Mouse (Mus musculus): ENCODE measurements at regions not wholly inside any gene's neighbourhood (a gene's known extent, or its start where the extent isn't known, plus 50 kb on each side); places are given as distances from the start of the nearest gene placed in this dataset.

DNA sequence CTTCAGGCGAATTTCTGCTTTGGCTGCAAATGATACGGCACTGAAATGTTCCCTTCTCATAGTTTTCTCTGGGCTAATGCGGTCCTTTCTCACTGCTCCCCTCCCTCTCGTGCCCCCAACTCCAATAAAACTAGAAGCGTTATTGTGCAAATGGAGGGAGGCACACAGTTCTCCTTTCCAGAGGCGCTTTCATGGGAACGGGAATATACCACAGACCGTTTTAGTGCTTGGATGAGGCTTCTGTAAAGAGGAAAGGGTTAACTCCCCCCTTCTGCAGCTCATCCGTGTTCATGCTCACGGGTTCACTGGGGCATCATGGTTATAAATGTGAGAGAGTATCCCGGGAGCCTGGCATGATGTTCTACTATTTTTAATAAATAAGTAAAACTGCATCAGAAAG, 231.2 kb downstream of the Ttll7 start:
- TF ChIP-seq CTCF (IDR thresholded peaks at IDR 0.05; ENCODE audit: low read depth) = no peak
- no peak overlapping the region for H3K9ac ChIP-seq
- no peaks in the 10 kb centered on the region for H3K27me3 ChIP-seq (ENCODE audit: insufficient read depth, low read length)
- H3K27ac ChIP-seq (ENCODE audit: low read depth) = no peak overlapping the region
- no peaks in the 10 kb centered on the region for H3K4me1 ChIP-seq (ENCODE audit: insufficient read depth)
- 67% methylated on average over 11 of the region's 11 CpGs for WGBS
- H3K36me3 ChIP-seq (ENCODE audit: insufficient read depth) = no peaks in the 10 kb centered on the region
- H3K9me3 ChIP-seq (ENCODE audit: low read depth, low read length) = no peaks in the 10 kb centered on the region
- ATAC-seq (ENCODE audit: insufficient read depth) (no peak), DNase-seq (no peak)
- no peak overlapping the region for H3K4me2 ChIP-seq
- H3K4me3 ChIP-seq (ENCODE audit: low read depth, low read length) = no peak overlapping the region

DNA sequence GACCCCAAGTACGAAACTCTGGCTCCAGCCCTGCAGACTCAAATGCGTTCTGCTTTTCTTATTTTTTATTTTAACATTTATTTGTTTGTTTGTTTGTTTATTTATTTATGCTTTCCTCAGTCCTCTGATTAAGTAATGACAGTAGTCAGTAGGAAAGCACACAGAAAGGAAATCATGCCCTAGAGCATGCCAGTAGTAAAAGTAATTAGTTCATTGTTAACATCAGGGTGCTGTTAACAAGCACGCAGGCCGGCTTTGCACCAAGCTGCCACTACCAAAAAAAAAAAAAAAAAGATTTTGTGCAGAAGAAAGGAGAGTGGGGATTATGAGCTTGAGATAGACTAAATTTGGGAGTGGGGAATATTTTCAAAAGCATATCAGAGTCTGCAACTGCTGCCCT, 231.7 kb downstream of the Ttll7 start:
- no peak overlapping the region for H3K9ac ChIP-seq
- no peak for ATAC-seq (ENCODE audit: insufficient read depth)
- no peak overlapping the region for H3K27ac ChIP-seq (ENCODE audit: low read depth)
- no peak for TF ChIP-seq CTCF (IDR thresholded peaks at IDR 0.05; ENCODE audit: low read depth)
- H3K4me2 ChIP-seq = no peak overlapping the region
- H3K36me3 ChIP-seq (ENCODE audit: insufficient read depth) = no peaks in the 10 kb centered on the region
- H3K4me1 ChIP-seq (ENCODE audit: insufficient read depth) = no peaks in the 10 kb centered on the region
- DNase-seq = no peak
- H3K9me3 ChIP-seq (ENCODE audit: low read depth, low read length) = no peaks in the 10 kb centered on the region
- no peak overlapping the region for H3K4me3 ChIP-seq (ENCODE audit: low read depth, low read length)
- H3K27me3 ChIP-seq (ENCODE audit: insufficient read depth, low read length) = no peaks in the 10 kb centered on the region
- 82% methylated on average over 4 of the region's 4 CpGs for WGBS

DNA sequence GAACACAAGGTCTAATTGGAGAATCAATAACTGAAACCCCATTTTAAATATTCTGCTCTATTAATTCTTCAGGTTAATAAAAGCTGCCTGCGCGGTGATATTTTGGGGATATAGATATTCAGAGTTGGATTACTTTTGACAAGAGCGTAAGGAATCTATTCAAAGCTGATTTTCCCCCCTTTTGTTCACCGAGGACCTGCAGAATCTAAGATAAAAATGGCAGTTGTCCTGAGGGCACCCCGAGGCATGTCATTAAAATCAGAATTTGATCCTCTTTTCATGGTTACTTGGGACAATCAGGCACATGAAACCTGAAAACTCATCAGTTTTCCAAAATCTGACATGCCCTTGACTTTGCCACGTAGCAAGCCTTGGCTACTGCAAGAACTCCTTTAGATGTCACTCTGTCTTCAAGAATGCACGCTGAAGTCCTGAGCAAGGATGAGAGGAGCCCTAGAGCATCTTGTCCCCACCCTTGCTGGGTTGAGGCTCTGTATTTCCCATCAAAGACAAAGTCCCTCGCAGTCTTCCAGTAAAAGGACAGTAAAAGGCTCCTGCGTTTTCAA, 232.5 kb downstream of the Ttll7 start:
- Histone ChIP-seq H3K4me3 (ENCODE audit: low read depth, low read length) (no peak overlapping the region), H3K36me3 (ENCODE audit: insufficient read depth) (no peaks in the 10 kb centered on the region), H3K4me2 (no peak overlapping the region), H3K9ac (no peak overlapping the region), H3K9me3 (ENCODE audit: low read depth, low read length) (no peaks in the 10 kb centered on the region), H3K4me1 (ENCODE audit: insufficient read depth) (no peaks in the 10 kb centered on the region), H3K27ac (ENCODE audit: low read depth) (no peak overlapping the region), H3K27me3 (ENCODE audit: insufficient read depth, low read length) (no peaks in the 10 kb centered on the region)
- no peak for TF ChIP-seq CTCF (IDR thresholded peaks at IDR 0.05; ENCODE audit: low read depth)
- ATAC-seq (ENCODE audit: insufficient read depth) = no peak
- no peak for DNase-seq
- 75% methylated on average over 9 of the region's 9 CpGs for WGBS

DNA sequence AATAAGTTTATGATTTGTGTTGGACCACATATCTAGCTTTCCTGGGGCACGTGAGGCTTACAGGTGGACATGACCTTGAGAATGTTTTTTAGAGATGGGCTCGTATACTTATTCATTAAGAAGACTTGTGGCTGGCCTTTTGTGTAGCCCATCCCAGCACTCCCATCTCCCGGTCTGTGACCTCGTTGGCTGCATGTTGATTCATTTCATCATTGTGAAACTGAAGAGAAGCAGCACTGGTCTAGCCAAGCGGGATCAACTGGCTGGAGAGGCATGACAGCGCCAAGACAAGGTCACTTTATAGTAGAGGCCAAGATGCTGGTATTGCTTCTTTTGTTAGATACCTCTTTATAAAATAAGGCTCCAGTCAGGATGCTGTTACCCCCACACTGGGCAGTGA, 236.0 kb downstream of the Ttll7 start:
- Histone ChIP-seq H3K4me2 (no peak overlapping the region), H3K27me3 (ENCODE audit: insufficient read depth, low read length) (no peaks in the 10 kb centered on the region), H3K36me3 (ENCODE audit: insufficient read depth) (no peaks in the 10 kb centered on the region), H3K9me3 (ENCODE audit: low read depth, low read length) (no peaks in the 10 kb centered on the region), H3K9ac (no peak overlapping the region), H3K4me3 (ENCODE audit: low read depth, low read length) (no peak overlapping the region), H3K4me1 (ENCODE audit: insufficient read depth) (no peaks in the 10 kb centered on the region), H3K27ac (ENCODE audit: low read depth) (no peak overlapping the region)
- DNase-seq (no peak), ATAC-seq (ENCODE audit: insufficient read depth) (no peak)
- 70% methylated on average over 6 of the region's 6 CpGs for WGBS
- TF ChIP-seq CTCF (IDR thresholded peaks at IDR 0.05; ENCODE audit: low read depth) = no peak

DNA sequence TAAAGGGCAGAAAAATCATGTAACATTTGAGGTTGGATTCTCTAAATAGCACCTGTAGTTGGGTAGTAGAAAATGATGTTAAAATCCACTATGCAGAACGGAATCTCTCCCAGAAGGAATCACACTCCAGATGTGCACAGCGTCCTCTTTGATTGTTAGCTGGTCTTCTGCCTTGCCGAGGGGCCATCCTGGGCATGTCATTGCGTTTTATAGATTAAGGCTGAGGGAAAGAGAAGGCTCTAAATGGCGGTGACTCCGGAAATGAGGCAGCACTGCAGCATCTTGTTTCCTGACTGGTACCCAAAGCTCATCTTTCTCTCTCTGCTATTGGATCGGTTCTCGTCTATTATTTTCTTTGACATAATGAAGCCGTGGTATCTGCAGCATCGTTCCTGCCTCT, 237.5 kb downstream of the Ttll7 start:
- WGBS = 63% methylated on average over 10 of the region's 10 CpGs

DNA sequence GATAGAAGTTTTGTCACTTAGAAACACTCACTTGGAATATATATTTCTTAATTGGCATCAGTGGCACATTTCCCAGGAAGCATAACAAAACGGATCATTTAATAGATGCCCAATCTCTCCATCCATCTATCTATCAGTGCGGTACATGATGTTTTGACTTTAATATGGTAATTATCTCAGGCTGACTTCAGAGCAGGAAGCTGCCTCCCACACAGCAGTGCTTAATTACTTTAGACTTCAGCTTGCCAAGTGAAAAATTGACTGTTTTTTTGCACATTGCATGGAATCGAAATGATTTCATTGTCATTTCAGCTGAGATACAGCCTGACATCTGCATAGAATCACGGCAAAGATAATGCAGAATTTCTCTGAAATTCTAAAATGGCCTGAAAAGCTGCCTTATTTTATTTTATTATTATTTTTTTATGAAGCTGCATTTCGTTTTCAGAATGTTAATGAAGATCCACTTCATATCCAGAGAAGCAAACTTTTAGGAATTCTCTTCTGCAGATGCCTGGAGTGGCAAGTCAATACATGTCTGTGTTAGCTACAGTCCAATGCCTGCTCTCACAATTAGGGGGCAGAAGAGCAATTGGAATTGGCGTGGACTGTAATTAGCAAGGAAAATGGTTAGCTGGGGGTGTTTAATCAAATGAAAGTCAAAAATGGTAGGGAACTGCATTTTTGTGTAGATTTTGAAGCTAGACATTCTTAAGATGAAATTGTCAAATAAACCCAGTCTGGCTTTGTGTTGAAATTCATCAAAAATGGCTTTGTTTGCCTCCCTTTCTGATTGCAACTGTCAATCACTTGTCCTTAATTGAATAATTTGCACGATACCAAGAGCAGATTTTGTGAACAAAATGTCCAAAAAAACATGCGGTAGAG, 240.3 kb downstream of the Ttll7 start:
- no peak overlapping the region for H3K27ac ChIP-seq (ENCODE audit: low read depth)
- no peaks in the 10 kb centered on the region for H3K27me3 ChIP-seq (ENCODE audit: insufficient read depth, low read length)
- peak; percentile 41 for DNase-seq
- no peak overlapping the region for H3K9ac ChIP-seq
- H3K36me3 ChIP-seq (ENCODE audit: insufficient read depth) = no peaks in the 10 kb centered on the region
- ATAC-seq (ENCODE audit: insufficient read depth) = no peak
- no peak overlapping the region for H3K4me3 ChIP-seq (ENCODE audit: low read depth, low read length)
- no peak overlapping the region for H3K4me2 ChIP-seq
- no peaks in the 10 kb centered on the region for H3K4me1 ChIP-seq (ENCODE audit: insufficient read depth)
- WGBS = 69% methylated on average over 8 of the region's 8 CpGs
- peak; percentile 47 for TF ChIP-seq CTCF (IDR thresholded peaks at IDR 0.05; ENCODE audit: low read depth)
- H3K9me3 ChIP-seq (ENCODE audit: low read depth, low read length) = no peaks in the 10 kb centered on the region

More for the DNA sequence above, 237.5 kb downstream of the Ttll7 start:
- H3K9ac ChIP-seq = no peak overlapping the region
- no peak overlapping the region for H3K4me3 ChIP-seq (ENCODE audit: low read depth, low read length)
- no peaks in the 10 kb centered on the region for H3K36me3 ChIP-seq (ENCODE audit: insufficient read depth)
- H3K27ac ChIP-seq (ENCODE audit: low read depth) = no peak overlapping the region
- H3K9me3 ChIP-seq (ENCODE audit: low read depth, low read length) = no peaks in the 10 kb centered on the region
- DNase-seq = no peak
- H3K27me3 ChIP-seq (ENCODE audit: insufficient read depth, low read length) = no peaks in the 10 kb centered on the region
- no peaks in the 10 kb centered on the region for H3K4me1 ChIP-seq (ENCODE audit: insufficient read depth)
- no peak overlapping the region for H3K4me2 ChIP-seq
- no peak for TF ChIP-seq CTCF (IDR thresholded peaks at IDR 0.05; ENCODE audit: low read depth)
- ATAC-seq (ENCODE audit: insufficient read depth) = no peak

DNA sequence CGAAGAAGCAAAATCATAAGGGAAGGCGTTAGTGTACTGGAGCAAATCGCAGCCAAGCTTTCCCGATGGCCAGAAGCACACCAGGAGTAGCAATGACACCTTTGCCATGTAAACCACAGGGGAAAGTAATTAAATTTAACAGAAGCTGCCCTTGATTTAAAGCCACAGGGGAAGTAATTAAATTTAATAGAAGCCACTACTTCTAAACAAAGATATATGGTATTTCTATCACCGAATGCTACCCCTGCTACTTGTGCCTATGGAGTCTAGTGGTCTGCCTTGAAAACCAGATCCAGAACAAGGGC, 240.9 kb downstream of the Ttll7 start:
- Histone ChIP-seq H3K9ac (no peak overlapping the region), H3K4me2 (no peak overlapping the region), H3K36me3 (ENCODE audit: insufficient read depth) (no peaks in the 10 kb centered on the region), H3K4me3 (ENCODE audit: low read depth, low read length) (no peak overlapping the region), H3K27ac (ENCODE audit: low read depth) (no peak overlapping the region), H3K4me1 (ENCODE audit: insufficient read depth) (no peaks in the 10 kb centered on the region), H3K9me3 (ENCODE audit: low read depth, low read length) (no peaks in the 10 kb centered on the region), H3K27me3 (ENCODE audit: insufficient read depth, low read length) (no peaks in the 10 kb centered on the region)
- DNase-seq (no peak), ATAC-seq (ENCODE audit: insufficient read depth) (no peak)
- WGBS = 93% methylated on average over 5 of the region's 5 CpGs
- TF ChIP-seq CTCF (IDR thresholded peaks at IDR 0.05; ENCODE audit: low read depth) = no peak

Data from lung, embryonic 14.5 days (tissue).